Mouse (Mus musculus) MEL (cell line): ENCODE data around the gene Slamf8.

ENCODE experiments used
- CHD1 ChIP-seq: IDR thresholded peaks from 2 replicates; pipeline ENCODE4 v1.6.1; 2012; ENCODE audit warnings: low read depth, mild to moderate bottlenecking, inconsistent platforms, low read length, improper control_type of control experiment
- CTCF ChIP-seq, 3 experiments: IDR thresholded peaks in 2 of 3; conservative IDR thresholded peaks in 1 of 3; 2 replicates each; pipeline ENCODE4 v1.5.1; 2011 to 2012; ENCODE audit warnings: low read length in 3 of 3, low read depth in 2 of 3, mild to moderate bottlenecking in 2 of 3, improper control_type of control experiment in 1 of 3, inconsistent platforms in 1 of 3, mixed read lengths in 1 of 3, moderate library complexity in 1 of 3; ENCODE audit not compliant: control insufficient read depth in 1 of 3, insufficient read depth in 1 of 3, poor library complexity in 1 of 3, severe bottlenecking in 1 of 3
- JUND ChIP-seq: IDR thresholded peaks from 2 replicates; pipeline ENCODE4 v1.6.1; 2011; ENCODE audit warnings: low read depth, mild to moderate bottlenecking, improper control_type of control experiment, low read length
- MAFK ChIP-seq: IDR thresholded peaks from 2 replicates; pipeline ENCODE4 v1.6.1; 2011; ENCODE audit warnings: low read depth, mild to moderate bottlenecking, low read length, improper control_type of control experiment, borderline replicate concordance
- MAZ ChIP-seq: IDR thresholded peaks from 2 replicates; pipeline ENCODE4 v1.6.1; 2012; ENCODE audit warnings: low read depth, mild to moderate bottlenecking, inconsistent platforms, low read length, improper control_type of control experiment
- MYC ChIP-seq: IDR thresholded peaks from 2 replicates; pipeline ENCODE4 v1.6.1; 2011; ENCODE audit warnings: low read depth, mild to moderate bottlenecking, low read length, improper control_type of control experiment, moderate library complexity
- NELFE ChIP-seq: IDR thresholded peaks from 2 replicates; pipeline ENCODE4 v1.6.1; 2011; ENCODE audit warnings: low read depth, low read length, improper control_type of control experiment
- POLR2A ChIP-seq, 2 experiments: IDR thresholded peaks; 2 replicates each; pipeline ENCODE4 v1.6.1; 2011 to 2012; ENCODE audit warnings: low read length in 2 of 2, mild to moderate bottlenecking in 2 of 2, control low read depth in 1 of 2, improper control_type of control experiment in 1 of 2, low read depth in 1 of 2, moderate library complexity in 1 of 2; ENCODE audit not compliant: control insufficient read depth in 1 of 2, insufficient read depth in 1 of 2, poor library complexity in 1 of 2
- SMC3 ChIP-seq: IDR thresholded peaks from 2 replicates; pipeline ENCODE4 v1.6.1; 2011; ENCODE audit warnings: low read depth, low read length, improper control_type of control experiment
- USF1 ChIP-seq: IDR thresholded peaks from 2 replicates; pipeline ENCODE4 v1.6.1; 2014; ENCODE audit warnings: low read depth, mild to moderate bottlenecking, inconsistent platforms, low read length, improper control_type of control experiment, moderate library complexity
- ZKSCAN1 ChIP-seq: IDR thresholded peaks from 2 replicates; pipeline ENCODE4 v1.6.1; 2012; ENCODE audit warnings: low read depth, mild to moderate bottlenecking, inconsistent platforms, low read length, improper control_type of control experiment, moderate library complexity

DNA sequence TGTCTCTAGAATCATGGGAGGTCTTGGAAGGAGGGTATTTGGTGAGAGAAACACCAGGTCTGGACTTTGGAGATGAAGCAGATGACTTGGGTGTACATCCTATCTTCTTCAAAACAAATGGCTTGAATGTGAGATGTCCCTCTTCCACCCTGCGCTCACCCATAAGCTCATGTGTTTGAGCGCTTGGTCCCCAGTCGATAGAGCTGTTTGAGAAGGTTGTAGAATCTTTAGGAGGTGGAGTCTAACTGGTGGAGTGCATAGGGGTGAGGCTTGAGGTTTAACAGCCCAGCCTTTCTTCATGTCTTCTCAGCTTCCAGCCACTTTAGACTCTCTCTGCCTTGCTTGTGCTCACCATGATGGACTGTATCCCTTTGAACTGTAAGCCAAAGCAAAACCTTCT lies 35.9 kb upstream of the Slamf8 start:
- TF ChIP-seq CTCF (IDR thresholded peaks at IDR 0.05 in 2 of 3, conservative IDR thresholded peaks at IDR 0.05 in 1 of 3; ENCODE audit: control insufficient read depth in 1 of 3, insufficient read depth in 1 of 3, low read depth in 2 of 3, low read length in 3 of 3, poor library complexity in 1 of 3, severe bottlenecking in 1 of 3) = no peak
- TF ChIP-seq POLR2A (IDR thresholded peaks at IDR 0.05; ENCODE audit: control insufficient read depth in 1 of 2, insufficient read depth in 1 of 2, low read depth in 1 of 2, low read length in 2 of 2, poor library complexity in 1 of 2) = no peak
- no peak for TF ChIP-seq SMC3
- TF ChIP-seq JUND = no peak
- no peak for TF ChIP-seq CHD1
- TF ChIP-seq NELFE = no peak
- TF ChIP-seq MYC = no peak
- no peak for TF ChIP-seq MAFK
- no peak for TF ChIP-seq USF1
- no peak for TF ChIP-seq MAZ
- TF ChIP-seq ZKSCAN1 = no peak
